Mouse (Mus musculus) sigmoid colon, adult 10 weeks (tissue): ENCODE data around the gene Gm10271. TPM values are rescaled to one million over a fixed set of nuclear protein-coding genes. Genes with fewer than 3 reads are reported as not detected.

Source experiments
- polyA plus RNA-seq: library from polyadenylated mRNA; stranded (reverse); fragments of 350-450 nt; fragmentation: Illumina TruSeq; extraction: RNeasy Lipid Tissue Mini Kit (QIAGEN cat#74804); gene quantifications from one replicate; pipeline ENCODE4 v1.2.3, GENCODE M21; 2014; ENCODE audit warnings: low read depth, low replicate concordance

Gene Gm10271
- polyA plus RNA-seq: not detected

DNA sequence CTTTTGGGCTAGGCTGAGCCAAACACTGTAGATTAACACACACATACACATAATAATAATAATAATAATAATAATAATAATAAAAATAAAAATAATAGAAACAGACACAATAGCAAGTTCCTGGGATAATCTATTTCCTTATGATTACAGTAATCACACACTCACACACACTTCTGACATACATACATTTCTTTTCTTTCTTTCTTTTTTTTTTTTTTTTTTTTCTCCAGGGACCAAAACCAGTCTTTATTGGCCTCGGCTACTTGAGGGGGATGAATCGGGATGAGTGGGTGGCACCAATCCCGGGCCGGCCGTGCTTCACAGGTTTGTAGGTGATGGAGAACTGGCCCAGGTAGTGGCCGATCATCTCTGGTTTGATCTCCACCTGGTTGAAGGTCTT is at the start of gene Gm10271:
Gene Gm10271 (minus strand): TSS at position 101 of the 400 bp plus-strand sequence.

DNA sequence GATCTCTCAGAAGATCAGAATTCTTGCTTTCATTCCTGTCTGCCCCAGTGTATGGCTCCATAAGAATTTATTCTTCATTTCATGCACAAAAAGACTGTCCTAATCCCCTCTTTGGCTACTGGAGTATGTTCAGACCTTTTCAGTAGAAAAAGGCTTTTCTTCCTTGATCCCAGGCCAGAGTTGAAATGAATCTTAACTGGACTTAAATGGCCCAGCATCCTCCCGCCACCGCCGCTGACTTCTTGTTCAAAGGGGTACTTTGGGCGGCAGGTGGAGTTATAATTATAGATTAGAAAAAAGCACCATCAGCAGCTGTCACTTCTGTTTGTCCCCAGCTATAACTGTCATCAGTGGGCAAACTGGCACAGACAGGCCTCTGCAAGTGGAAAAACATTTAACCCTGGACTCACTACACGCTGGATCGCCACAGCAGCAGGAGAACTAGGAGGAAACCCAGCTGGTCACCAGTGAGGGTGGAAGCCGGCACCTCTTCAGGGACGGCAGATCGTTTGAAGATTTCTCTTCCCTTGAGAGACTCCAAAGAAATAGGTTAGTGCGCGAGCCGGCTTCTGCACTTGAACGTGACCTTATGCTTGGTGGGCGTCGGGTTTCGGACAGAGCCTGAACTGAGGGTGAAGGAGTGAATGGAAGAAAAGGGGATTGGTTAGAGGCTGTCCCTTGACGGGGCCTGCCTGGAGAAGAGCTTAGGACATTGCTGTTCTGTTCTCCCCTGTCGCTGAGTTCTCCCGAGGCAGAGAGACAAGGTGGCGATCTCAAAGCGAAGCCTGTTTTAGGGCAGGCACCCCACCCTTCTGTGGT is 14.1 kb upstream of the Gm10271 start, which contains the start of gene Best3:
Gene Best3 (plus strand): TSS at position 51 of the 819 bp plus-strand sequence.

DNA sequence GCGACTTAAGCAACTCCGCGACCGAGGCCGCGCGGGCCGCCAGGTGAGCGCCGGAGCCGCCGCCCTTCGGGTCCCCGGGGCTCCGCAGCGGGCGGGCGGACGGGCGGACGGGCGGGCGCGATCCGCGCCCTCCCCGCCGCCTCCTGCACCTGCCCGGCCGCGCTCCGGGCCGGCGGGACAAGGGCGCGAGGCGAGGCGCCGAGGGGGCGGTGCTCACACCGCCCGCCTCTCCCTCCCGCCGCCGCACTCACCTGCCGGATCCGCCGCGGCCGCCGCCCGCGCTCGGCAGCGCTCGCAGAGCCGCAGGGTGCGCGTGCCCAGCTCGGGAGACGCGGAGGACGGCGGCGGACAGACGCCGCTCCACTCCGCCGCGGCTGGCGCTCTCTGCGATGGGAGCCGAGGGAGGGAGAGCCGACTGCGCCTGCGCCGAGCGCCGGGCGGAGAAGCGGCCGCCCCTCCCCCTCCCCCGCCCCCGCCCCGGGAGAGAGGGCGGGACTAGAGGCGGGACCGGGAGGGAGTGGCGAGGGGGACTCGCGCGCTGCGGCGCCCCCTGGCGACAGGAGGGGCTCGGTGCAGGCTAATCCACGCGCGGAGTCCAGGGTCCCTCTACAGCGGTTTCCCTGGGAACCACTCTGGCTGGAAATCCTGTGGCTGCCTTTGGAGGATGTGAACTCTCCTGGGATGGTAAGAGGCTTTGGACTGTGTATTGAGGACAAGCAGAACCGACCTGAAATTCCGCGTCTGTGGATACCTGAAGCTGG is 22.2 kb downstream of the Gm10271 start, which contains the start of gene Rab3ip:
Gene Rab3ip (minus strand): TSS at position 761 of the 761 bp plus-strand sequence.

Other genes with a start within 250 kb of the Gm10271 start
- gene Myrfl, start 75.7 kb downstream of the Gm10271 start, polyA plus RNA-seq: 0.13 TPM
- gene Rab3ip, start 21.8 kb downstream of the Gm10271 start, polyA plus RNA-seq: 20.3 TPM
- gene Best3, start 13.7 kb upstream of the Gm10271 start, polyA plus RNA-seq: not detected
- gene Lrrc10, start 72.7 kb upstream of the Gm10271 start, polyA plus RNA-seq: not detected
- gene Cct2, start 91.2 kb upstream of the Gm10271 start, polyA plus RNA-seq: 200 TPM
- 46.7 TPM for gene Frs2, start 175.9 kb upstream of the Gm10271 start, polyA plus RNA-seq